Mouse (Mus musculus): ENCODE data around the gene 2310022A10Rik. TPM values are rescaled to one million over a fixed set of nuclear protein-coding genes. Genes with fewer than 3 reads are reported as not detected.

The 2310022A10Rik gene
- total RNA-seq, 2 experiments from 2014 or later = 60.3 to 65.0 TPM

DNA sequence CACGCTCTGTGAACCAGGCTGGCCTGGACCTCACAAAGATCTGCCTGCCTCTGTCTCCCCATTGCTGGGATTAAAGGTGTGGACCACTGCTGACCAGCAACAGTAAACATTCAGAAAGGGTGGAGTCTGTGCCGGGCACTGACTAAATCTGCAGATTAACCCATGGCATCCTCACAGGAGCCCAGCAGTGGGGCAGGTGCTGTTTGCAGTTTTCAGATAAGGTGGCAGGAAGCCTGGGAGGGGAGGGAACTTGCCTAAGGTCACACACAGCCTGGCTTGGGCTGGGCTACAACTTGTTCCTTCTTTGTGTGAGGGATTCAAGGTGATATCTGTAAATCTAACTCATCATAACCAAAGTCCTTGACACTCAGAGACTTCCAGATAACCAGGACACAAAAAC lies 12.5 kb upstream of the 2310022A10Rik start:
- DNase-seq = no peak
- intact Hi-C loops (cut with DNase I) = no loop called here

DNA sequence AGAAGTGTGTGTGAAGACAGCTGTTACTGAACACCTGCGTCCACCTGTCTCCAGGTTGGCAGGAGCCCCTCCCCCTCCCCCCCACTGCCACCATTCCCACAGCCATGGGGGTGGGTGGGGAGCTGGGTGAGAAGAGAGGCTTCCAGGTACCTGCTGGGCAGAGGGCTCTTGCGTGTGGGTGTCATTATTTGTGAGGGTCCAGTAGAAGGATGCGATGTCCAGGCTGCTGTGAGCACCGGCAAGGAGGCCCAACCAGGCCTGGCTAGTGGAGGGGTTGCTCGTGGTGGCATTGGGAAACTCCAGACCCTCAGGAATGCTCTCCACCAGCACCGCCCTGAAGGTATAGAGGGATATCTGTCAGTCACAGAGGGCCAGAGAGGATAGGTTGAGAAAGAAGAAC lies 12.1 kb upstream of the 2310022A10Rik start:
- intact Hi-C loops (cut with DNase I) = no loop called here
- DNase-seq = no peak

DNA sequence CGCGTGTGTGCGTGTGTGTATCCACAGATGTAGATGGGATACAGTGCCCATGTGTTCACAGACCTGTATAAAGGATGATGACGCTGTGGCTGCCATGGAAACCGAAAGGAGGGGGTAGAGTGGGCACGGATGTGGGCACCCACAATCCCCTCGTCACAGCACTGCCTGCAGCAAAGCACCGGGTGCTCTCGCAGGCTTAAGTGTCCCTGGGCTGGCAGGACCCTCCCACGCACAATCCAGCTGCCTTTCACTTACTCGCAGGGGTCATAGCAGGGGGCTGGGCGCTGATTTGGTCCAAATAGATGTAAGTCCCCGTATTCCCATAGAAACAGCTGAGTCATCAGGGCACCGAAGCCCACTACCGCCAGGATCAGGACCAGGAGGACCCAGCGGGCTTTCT lies 11.6 kb upstream of the 2310022A10Rik start:
- no peak for DNase-seq

DNA sequence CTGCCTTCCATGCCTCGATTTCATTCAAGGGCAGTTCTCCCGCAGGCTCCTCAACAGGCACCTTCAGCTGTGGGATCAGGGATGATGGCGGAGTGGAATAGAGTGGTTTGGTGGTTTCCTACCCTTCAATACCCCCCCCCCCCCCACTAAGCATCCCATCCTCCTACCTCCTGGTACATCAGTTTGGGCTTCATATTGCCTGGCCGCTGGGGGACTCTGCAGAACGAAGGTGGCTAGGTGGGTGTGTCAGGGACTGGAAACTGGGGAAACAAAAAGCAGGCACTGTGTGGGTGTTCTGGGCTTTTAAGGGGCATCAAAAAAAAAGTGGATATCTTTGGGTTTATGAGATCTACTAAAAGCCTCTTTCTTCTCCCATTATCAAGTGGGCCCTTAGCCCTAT lies 11.1 kb upstream of the 2310022A10Rik start:
- no peak for DNase-seq
- intact Hi-C loops (cut with DNase I) = no loop called here

More for the DNA sequence above, 11.6 kb upstream of the 2310022A10Rik start:
- intact Hi-C loops (cut with DNase I) = no loop called here

DNA sequence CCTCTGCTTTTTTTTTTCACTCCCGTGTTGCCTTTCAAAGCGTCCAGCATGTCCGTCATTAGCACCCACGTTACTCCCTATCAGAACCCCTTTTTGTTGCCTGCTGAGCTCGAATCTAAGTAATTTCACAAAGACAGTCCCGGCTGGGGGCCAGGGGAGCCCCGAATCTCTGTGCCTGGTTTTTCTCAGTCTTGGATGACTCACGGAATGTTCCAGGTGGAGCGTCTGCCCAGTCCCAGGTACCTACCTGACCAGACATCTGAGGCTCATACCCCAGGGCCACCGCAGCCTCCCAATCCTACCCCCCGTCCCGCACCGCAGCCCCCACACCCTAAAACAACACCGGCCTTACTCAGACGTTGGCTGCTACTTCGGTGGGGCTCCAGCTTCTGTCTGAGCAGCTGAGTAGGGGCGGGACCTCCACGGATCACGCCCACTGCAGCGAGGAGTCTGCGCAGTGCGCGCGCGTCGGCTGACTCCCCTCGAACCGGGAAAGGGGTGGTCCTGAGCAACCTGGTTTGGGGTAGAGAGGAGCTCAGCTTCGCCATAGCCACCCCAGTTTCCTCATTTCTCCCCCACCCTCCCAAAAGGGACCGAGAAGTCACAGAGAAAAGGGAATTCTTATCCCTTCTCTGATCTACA lies 10.5 kb upstream of the 2310022A10Rik start:
- intact Hi-C loops (cut with DNase I) = no loop called here
- DNase-seq = peak; percentile 86 to 89

DNA sequence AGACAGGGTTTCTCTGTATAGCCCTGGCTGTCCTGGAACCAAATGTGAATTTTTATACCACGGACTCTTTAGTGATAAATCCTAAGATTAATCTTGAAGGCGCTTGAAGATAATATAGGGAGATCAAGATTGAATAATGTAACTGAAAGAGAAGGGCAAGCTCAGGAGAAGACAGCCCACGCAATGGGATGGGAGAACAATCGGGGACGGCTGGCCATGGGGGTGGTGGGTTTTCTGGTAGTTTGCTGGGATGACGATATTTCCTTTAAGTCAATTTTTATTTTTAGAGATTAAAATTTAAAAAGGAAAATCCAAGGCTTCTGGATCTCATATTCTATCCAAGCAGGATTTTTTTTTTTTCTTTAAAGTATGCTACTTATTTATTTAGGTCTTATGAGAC lies 10.0 kb upstream of the 2310022A10Rik start:
- intact Hi-C loops (cut with DNase I) = no loop called here

DNA sequence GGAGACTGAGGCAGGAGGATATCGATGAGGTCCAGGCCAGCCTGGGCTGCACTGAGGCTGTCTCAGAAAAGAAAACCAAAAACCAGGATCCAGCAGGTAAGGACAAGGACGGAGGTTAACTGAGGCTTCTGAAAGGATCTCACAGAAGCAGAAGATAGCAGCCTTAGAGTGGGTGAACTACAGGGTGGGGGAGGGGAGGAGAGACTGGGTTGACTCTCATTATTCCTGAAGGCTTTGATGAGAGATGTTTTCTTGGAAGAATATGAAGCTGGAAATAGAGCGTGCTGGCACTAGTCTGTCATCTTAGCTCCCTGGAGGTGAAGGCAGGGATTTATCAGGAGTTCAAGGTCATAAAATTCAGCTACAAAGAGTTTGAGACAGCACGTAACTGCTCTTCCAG lies 9.2 kb upstream of the 2310022A10Rik start:
- no peak for DNase-seq
- intact Hi-C loops (cut with DNase I) = no loop called here

More for the DNA sequence above, 10.0 kb upstream of the 2310022A10Rik start:
- DNase-seq = no peak

DNA sequence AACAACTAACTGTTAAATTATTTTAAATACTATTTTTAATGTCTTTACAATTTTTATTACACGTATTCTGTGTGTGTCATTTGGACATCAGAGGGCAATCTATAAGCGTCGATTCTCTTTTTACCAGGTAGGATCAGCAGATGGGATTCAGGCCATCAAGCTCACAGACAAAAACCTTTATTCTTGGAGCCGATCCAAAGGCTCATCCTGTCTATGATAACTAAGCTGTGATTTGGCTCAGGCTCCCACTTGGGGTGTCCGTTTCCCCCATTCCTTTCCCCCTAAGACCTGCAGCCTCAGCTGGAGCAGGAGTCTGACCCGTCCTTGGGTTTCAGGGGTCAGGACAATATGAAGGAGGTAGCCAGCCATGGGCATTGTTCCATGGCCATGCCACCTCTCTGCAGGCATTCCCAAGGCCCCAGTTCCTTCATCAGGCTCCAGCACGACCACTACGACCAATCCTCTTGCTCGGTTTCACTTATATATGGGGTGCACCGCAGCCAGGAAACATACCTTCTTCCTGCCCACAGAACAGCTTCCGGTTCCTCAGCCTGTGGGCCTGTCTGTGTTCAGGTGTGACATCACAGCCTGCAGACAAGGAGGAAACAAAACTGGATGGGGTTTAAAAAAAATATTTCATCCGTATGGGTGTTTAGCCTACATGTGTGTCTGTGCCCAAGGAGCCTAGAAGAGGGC lies 8.2 kb upstream of the 2310022A10Rik start:
- no peak for DNase-seq
- intact Hi-C loops (cut with DNase I) = no loop called here

DNA sequence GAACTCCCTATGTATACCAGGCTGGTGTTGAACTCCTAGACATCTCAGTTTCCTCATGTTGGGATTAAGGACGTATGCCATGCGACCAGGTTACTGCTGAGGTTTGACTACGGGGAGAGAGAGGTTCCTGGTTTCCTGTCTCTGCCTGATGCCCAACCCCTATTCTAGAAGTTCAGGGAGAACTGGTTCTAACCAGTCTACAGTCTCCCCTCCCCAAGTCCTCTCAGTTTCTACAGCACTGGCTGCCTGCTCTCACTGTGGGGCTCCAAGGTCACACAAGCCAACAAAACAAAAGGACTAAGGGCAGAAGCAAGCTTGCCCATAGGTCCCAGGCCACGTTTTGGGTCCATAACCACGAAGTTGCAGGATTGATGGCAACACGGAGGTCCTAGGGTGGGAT lies 3.4 kb upstream of the 2310022A10Rik start:
- intact Hi-C loops (cut with DNase I) = no loop called here

DNA sequence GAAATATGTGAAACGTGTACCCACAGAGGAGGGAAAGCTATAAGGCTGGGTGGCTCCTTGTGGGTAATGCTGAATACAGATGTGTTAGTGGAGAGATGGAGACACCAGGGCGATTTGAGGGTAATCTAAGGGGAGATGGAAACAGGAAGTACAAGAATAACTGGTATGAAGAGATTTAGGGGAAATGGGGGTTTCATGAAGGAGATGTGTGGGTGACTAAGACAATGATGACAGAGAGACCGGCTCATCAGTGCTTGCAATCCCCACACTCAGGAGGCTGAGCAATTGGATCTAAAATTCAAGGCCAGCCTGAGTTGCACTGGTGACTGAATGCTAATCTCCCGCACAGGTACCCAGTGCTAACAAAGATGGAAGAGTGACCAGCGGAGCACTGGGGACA lies 963 bp upstream of the 2310022A10Rik start:
- intact Hi-C loops (cut with DNase I) = no loop called here
- no peak for DNase-seq

More for the DNA sequence above, 3.4 kb upstream of the 2310022A10Rik start:
- no peak for DNase-seq

DNA sequence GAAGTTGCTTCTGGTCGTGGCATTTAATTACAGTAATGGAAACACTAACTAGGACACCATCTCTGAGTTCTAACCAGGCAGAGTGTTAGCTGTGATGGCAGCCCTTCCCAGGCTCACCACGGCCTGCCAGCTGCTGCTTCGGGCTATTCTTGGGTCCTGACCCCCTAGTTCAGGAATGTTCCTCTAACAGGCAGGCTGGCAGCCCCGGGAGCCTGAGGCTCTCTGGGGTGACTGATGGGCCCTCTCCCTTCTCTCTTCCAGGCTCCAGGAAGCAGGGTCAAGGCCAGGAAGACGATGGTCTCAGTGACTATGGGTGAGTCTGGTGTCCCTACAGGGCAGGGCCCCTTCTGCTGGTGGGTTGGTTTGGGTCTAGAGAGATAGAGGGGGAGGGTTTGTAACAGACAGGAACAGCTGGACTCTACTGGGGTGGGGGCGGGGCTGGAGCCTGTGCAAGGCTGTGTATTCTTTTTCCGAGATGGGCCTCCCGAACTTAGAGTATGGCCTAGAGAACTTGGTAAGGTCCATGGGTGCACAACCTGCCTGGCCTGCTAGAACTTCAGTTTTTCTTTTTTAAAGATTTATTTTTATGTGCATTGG lies 7.4 kb downstream of the 2310022A10Rik start:
- DNase-seq = peak; percentile 75 to 81

DNA sequence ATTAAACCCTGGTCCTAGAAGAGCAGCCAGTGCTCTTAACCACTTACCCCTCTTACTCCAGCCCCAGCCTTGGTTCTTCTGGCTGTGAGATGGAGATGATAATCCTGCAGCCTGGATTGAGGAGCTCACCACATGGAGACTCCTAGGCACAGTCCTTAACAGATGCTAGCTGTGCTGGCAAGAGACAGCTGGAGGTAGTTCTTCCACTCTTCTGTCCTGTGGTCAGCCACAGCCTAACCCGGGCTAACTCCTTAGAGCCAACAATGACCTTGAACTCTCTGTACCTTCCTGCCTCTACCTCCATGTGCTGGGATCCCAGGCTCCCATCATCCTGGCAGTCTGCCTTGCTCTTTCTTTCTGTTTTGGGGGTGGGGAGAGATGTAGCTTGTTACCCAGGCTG lies 7.9 kb downstream of the 2310022A10Rik start:
- DNase-seq = peak in 1 of 2 experiments; percentile 15
- intact Hi-C loops (cut with DNase I) = no loop called here

More for the DNA sequence above, 7.4 kb downstream of the 2310022A10Rik start:
- intact Hi-C loops (cut with DNase I) = no loop called here

DNA sequence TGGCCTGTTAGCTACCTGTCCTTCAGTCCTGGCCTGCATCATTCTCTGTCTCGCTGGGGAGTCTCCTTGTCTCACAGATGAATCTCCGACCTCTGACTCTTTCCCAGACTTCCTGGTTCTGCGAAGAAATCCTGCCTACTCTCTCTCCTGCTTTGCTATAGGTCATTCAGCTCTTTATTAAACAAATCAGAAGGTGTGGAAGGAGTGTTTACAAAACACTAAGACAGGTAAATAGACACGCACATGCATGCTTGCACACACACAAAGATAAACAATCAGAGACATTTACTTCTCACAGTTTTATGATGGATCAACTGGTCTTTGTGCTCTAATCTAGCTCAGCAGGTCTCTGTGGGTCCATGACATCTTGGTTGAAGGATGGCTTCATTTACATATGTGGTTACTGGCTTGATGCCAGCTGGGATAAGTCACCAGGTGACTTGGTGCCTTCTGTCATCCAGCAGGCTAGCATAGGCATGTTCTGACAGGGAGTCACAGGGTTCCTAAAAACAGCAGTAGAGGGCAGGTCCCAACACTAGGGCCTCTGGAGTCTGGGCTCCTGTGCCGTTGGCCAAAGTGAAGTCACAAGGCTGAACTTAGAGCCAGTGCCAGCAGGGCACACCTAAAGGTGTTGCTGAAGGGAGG lies 16.7 kb downstream of the 2310022A10Rik start:
- intact Hi-C loops (cut with DNase I) = no loop called here
- DNase-seq = peak; percentile 26 to 52

DNA sequence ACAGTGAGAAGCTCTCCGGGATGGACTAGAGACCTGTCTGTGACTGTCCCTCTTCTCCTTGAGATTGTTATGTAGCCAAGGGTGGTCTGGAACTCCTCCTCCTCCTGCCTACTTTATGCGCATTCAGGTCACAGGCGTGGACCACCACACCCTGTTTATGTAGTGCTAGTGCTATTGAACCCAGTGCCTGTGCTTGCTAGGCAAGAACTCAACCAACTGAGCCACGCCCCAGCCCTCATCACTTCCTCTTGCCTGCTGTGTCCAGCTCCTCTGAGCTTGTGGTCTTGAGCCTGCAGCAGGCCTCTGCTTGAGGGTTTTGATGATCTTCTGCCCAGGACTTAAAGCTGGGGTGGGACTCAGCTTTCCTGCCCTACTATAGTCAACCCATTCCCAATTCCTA lies 19.1 kb downstream of the 2310022A10Rik start:
- no peak for DNase-seq
- intact Hi-C loops (cut with DNase I) = no loop called here

DNA sequence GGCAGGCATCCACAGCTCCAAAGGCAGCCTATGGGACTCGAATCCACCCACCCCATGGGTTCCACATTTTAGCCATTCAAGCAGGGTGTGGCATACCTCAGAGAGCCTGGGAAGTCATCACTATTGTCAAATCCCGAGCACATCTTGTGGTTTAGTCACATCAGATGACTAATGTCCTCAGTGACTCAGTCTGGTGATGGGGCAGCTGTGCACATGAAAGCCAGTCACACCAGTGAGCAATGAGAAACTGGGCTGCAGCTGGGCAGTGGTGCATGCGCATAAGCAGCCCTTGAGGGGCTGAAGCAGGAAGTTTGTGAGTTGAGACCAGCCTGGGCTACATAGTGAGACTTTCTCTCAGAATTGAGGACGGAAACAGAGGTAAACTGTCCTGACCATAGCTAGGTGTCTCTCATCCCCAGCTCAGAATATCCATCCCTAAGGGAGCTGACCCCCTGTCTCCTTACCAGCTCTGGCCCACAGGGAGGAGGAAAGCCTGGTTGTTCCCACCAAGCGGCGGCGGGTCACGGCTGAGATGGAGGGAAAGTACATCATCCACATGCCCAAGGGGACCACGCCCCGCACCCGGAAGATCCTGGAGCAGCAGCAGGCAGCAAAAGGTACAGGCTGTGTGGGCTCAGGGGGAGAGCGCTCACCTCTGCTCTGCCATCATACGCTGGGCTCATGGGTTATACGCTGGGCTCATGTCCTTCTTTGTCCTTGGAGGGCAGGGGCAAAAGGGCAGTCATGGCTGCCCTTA lies 21.3 kb downstream of the 2310022A10Rik start:
- DNase-seq = no peak
- intact Hi-C loops (cut with DNase I) = no loop called here

DNA sequence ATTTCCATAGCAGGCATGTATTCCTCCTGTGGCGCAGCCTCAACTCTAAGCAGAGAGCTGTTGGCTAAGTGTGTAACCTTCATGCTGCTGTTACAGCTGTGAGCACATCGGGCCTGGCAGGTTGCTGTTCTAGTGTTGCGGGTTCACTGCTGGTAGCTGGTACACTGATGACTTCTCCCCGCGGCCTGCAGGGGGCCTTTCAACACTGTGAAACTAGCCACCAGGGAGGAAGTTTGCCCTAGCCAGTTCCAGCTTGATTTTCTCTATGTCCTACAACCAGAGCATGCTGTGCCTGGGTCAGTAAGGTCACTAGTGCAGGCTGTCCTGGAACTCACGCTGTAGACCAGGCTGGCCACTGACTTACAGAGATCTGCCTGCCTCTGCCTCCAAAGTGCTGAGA lies 23.9 kb downstream of the 2310022A10Rik start:
- intact Hi-C loops (cut with DNase I) = no loop called here
- peak; percentile 42 to 58 for DNase-seq

DNA sequence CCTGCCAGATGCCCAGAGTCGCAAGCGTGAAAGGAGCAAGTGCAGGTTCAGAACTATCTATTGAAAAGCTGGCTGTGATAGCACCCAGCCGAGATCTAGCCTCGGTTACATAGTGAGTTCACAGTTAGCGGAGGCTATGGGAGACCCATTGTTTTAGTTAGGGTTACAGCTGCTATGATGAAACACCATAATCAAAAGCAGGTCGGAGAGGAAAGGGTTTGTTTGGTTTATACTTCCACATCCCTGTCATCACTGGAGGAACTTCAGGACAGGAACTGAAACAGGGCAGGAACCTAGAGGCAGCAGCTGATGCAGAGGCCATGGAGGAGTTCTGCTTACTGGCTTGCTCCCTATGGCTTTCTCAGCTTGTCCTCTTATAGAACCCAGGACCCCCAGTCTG lies 24.6 kb downstream of the 2310022A10Rik start:
- no peak for DNase-seq
- intact Hi-C loops (cut with DNase I) = no loop called here

DNA sequence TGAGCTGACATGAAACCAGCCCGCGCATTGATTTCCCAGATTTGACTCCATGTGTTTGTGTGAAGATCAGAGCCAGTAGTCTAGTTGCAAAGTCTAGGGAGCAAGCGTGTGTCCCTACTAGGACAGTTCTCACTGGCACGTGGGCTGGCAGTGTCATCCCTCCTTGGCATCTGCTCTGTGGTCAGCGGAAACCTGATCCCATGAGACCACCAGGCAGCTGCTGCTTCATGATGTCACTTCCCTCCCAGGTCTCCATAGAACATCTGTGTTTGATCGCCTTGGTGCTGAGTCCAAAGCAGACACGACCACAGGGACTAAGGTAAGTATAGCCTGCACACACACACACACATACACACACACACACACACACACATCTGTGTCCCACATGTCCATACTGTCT lies 25.4 kb downstream of the 2310022A10Rik start:
- DNase-seq = no peak

DNA sequence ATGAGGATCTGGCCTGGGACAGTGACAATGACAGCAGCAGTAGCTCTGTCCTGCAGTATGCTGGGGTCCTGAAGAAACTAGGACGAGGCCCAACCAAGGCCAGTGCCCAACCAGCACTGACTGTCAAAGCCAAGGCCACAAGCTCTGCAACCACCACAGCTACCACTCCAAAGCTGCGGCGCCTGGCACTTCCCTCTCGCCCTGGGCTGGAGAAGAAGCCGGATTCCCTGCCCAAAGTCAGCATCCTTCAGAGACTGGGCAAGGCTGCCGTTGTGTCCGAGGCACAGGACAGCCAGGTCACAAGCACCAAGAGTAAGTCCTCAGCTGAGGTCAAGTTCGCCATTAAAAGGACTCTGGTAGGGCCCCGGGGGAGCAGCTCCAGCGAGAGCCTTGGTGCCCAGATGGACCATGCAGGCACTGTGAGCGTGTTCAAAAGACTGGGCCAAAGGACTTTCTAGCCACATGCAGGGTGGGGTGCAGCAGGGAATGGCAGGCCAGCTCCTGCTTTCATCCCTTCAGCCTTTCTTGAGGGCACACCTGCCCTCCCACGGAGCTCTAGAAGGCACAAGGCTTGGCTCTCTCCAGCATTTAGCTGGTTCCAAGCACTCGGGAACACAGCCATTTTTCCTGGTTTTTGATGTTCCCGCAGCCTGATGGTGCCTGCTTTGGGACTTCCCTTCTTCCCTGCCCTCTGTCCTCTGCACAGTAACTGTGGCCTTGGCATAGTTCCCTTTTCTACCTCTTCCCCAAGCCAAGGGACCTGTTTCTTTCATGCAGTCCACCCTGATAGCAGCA lies 27.5 kb downstream of the 2310022A10Rik start:
- no peak for DNase-seq
- intact Hi-C loops (cut with DNase I) = no loop called here

More for the DNA sequence above, 25.4 kb downstream of the 2310022A10Rik start:
- intact Hi-C loops (cut with DNase I) = no loop called here

DNA sequence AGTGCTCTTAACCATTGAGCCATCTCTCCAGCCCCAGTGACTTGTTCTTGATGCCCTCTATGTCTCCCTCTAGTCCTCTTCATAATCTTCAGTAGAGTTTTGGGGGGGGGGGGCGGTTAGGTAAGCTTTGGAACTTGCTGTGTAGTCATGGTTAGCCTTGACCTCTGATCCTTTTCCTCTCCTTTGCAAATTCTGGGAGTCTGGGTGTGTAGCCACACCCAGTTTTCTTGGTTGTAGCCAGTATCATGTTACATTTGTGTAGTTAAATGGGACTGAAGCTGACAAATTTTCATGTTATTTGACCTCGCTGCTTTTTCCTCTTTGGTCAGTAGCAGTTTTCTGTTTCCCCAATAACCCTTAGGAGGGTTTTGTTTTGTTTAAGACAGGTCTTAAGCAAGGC lies 33.8 kb downstream of the 2310022A10Rik start:
- intact Hi-C loops (cut with DNase I) = no loop called here
- DNase-seq = no peak
